Comparison of ENCODE assay signal across 8 mouse cellular contexts in genomic region chr17:56614391-56615135, GRCm38 (mm10). TPM values are rescaled to one million over a fixed set of nuclear protein-coding genes. Genes with fewer than 3 reads are reported as not detected.
DNase-seq lines count a peak whose midpoint lies in the region; ATAC-seq and TF ChIP-seq lines count a peak whose summit lies in the region.

No protein-coding gene starts in this region.

- H3K27me3 ChIP-seq in lung, embryonic 14.5 days (ENCODE audit: insufficient read depth, low read length) = no peaks in the 10 kb centered on the region
- H3K27me3 ChIP-seq in hindbrain, embryonic 10.5 days (ENCODE audit: insufficient read depth, poor library complexity, severe bottlenecking) = no peaks in the 10 kb centered on the region
- no peaks in the 10 kb centered on the region for H3K27me3 ChIP-seq in liver, postnatal 0 days (ENCODE audit: insufficient read depth, low read length)

- TF ChIP-seq EP300 in liver, postnatal 0 days (IDR thresholded peaks at IDR 0.05; ENCODE audit: low read depth) = no peak

- peaks cover 57% of the 10 kb centered on the region for H3K36me3 ChIP-seq in lung, embryonic 14.5 days (ENCODE audit: insufficient read depth)
- peaks cover 57% of the 10 kb centered on the region for H3K36me3 ChIP-seq in hindbrain, embryonic 10.5 days
- peaks cover 49% of the 10 kb centered on the region for H3K36me3 ChIP-seq in liver, postnatal 0 days (replicated peaks; ENCODE audit: insufficient read depth, low read length)

- peak overlapping the region; percentile 98 for H3K4me2 ChIP-seq in lung, embryonic 14.5 days
- H3K4me2 ChIP-seq in liver, postnatal 0 days (ENCODE audit: low read depth, low read length) = peak overlapping the region; percentile 93

- H3K27ac ChIP-seq in lung, embryonic 14.5 days (ENCODE audit: low read depth) = no peak overlapping the region
- peak overlapping the region; percentile 95 for H3K27ac ChIP-seq in hindbrain, embryonic 10.5 days
- H3K27ac ChIP-seq in liver, postnatal 0 days (ENCODE audit: low read depth) = peak overlapping the region; percentile 86; the same call in 1 of the 2 replicates

- peak overlapping the region; percentile 78 for H3K4me3 ChIP-seq in lung, embryonic 14.5 days (ENCODE audit: low read depth, low read length)
- H3K4me3 ChIP-seq in hindbrain, embryonic 10.5 days = peak overlapping the region; percentile 87
- peak overlapping the region; percentile 61 for H3K4me3 ChIP-seq in liver, postnatal 0 days (ENCODE audit: low read depth, low read length)

- H3K4me1 ChIP-seq in lung, embryonic 14.5 days (ENCODE audit: insufficient read depth) = peaks cover 12% of the 10 kb centered on the region
- peaks cover 57% of the 10 kb centered on the region for H3K4me1 ChIP-seq in hindbrain, embryonic 10.5 days (replicated peaks)
- H3K4me1 ChIP-seq in liver, postnatal 0 days (ENCODE audit: insufficient read depth) = peaks cover 34% of the 10 kb centered on the region

- peak; percentile 40 for DNase-seq in lung, embryonic 14.5 days
- no peak for DNase-seq in lung, postnatal 25 days (ENCODE audit: low spot score)
- peak; percentile 54 for DNase-seq in adrenal gland, postnatal 25 days
- DNase-seq in hindbrain, embryonic 10.5 days (ENCODE audit: low spot score) = no peak
- peak; percentile 66 for DNase-seq in liver, postnatal 0 days
- no peak for DNase-seq in layer of hippocampus, postnatal 36 days
- no peak for DNase-seq in embryo, embryonic 9.5 days (ENCODE audit: extremely low spot score)
- no peak for DNase-seq in natural killer cell, adult 2 months (ENCODE audit: low spot score in 2 of 2)

- 0 out of 2 replicates have a peak, but pooled peaks have one; percentile 4 for TF ChIP-seq CTCF in lung, embryonic 14.5 days (IDR thresholded peaks at IDR 0.05; ENCODE audit: low read depth)
- no peak for TF ChIP-seq CTCF in liver, postnatal 0 days (IDR thresholded peaks at IDR 0.05; ENCODE audit: low read depth)

- WGBS in lung, embryonic 14.5 days = 19% methylated on average over 14 of the region's 14 CpGs
- WGBS in hindbrain, embryonic 10.5 days = 36% methylated on average over 14 of the region's 14 CpGs
- 20% methylated on average over 14 of the region's 14 CpGs for WGBS in liver, postnatal 0 days (ENCODE audit: insufficient replicate concordance)

- no peak for ATAC-seq in lung, embryonic 14.5 days (ENCODE audit: insufficient read depth)
- ATAC-seq in liver, postnatal 0 days = no peak

- H3K9ac ChIP-seq in lung, embryonic 14.5 days = peak overlapping the region; percentile 91
- peak overlapping the region; percentile 75 for H3K9ac ChIP-seq in liver, postnatal 0 days (replicated peaks)

- H3K9me3 ChIP-seq in lung, embryonic 14.5 days (ENCODE audit: low read depth, low read length) = no peaks in the 10 kb centered on the region
- H3K9me3 ChIP-seq in hindbrain, embryonic 10.5 days = no peaks in the 10 kb centered on the region
- no peaks in the 10 kb centered on the region for H3K9me3 ChIP-seq in liver, postnatal 0 days (ENCODE audit: low read length)

RNA-seq across cellular contexts. Expression of gene Rpl36, which starts 1.3 kb away (rescaled TPM):
- 2,014 and 2,172 TPM in 2 replicates for polyA plus RNA-seq in lung, embryonic 14.5 days (2014; fragmentation: Nextera tagmentation; extraction: Ambion mirVana)
- 836 and 891 TPM in 2 replicates for total RNA-seq in adrenal gland, postnatal 25 days (2021)
- polyA plus RNA-seq in hindbrain, embryonic 10.5 days (2016; fragmentation: Nextera tagmentation; extraction: Ambion mirVana) = 1,369 and 1,471 TPM in 2 replicates
- polyA plus RNA-seq in liver, postnatal 0 days (2015; fragmentation: Nextera tagmentation; extraction: Ambion mirVana) = 1,436 and 1,479 TPM in 2 replicates
- 100 to 1,000 TPM; 358 to 400 TPM for total RNA-seq in layer of hippocampus, postnatal 36 days (2021)

RNA-seq across cellular contexts. Expression of gene 2410015M20Rik, which starts 5.0 kb away (rescaled TPM):
- polyA plus RNA-seq in lung, embryonic 14.5 days (2014; fragmentation: Nextera tagmentation; extraction: Ambion mirVana) = 198 and 201 TPM in 2 replicates
- 303 and 325 TPM in 2 replicates for total RNA-seq in adrenal gland, postnatal 25 days (2021)
- polyA plus RNA-seq in hindbrain, embryonic 10.5 days (2016; fragmentation: Nextera tagmentation; extraction: Ambion mirVana) = 197 and 220 TPM in 2 replicates
- 259 and 260 TPM in 2 replicates for polyA plus RNA-seq in liver, postnatal 0 days (2015; fragmentation: Nextera tagmentation; extraction: Ambion mirVana)
- 100 to 1,000 TPM; 123 to 131 TPM for total RNA-seq in layer of hippocampus, postnatal 36 days (2021)

RNA-seq across cellular contexts. Expression of gene Lonp1, which starts 12.1 kb away (rescaled TPM):
- 55.1 and 63.1 TPM in 2 replicates for polyA plus RNA-seq in lung, embryonic 14.5 days (2014; fragmentation: Nextera tagmentation; extraction: Ambion mirVana)
- 540 and 560 TPM in 2 replicates for total RNA-seq in adrenal gland, postnatal 25 days (2021)
- 52.9 and 54.6 TPM in 2 replicates for polyA plus RNA-seq in hindbrain, embryonic 10.5 days (2016; fragmentation: Nextera tagmentation; extraction: Ambion mirVana)
- 29.8 and 31.9 TPM in 2 replicates for polyA plus RNA-seq in liver, postnatal 0 days (2015; fragmentation: Nextera tagmentation; extraction: Ambion mirVana)
- 10 to 100 TPM; 58.7 to 59.4 TPM for total RNA-seq in layer of hippocampus, postnatal 36 days (2021)

RNA-seq across cellular contexts. Expression of gene Catsperd, which starts 13.4 kb away (rescaled TPM):
- 0.57 and 0.76 TPM in 2 replicates for polyA plus RNA-seq in lung, embryonic 14.5 days (2014; fragmentation: Nextera tagmentation; extraction: Ambion mirVana)
- 3.2 and 4.0 TPM in 2 replicates for total RNA-seq in adrenal gland, postnatal 25 days (2021)
- 0.66 and 0.95 TPM in 2 replicates for polyA plus RNA-seq in hindbrain, embryonic 10.5 days (2016; fragmentation: Nextera tagmentation; extraction: Ambion mirVana)
- 0.33 and 0.60 TPM in 2 replicates for polyA plus RNA-seq in liver, postnatal 0 days (2015; fragmentation: Nextera tagmentation; extraction: Ambion mirVana)
- total RNA-seq in layer of hippocampus, postnatal 36 days (2021) = under 1 TPM; 0.82 to 0.91 TPM

RNA-seq across cellular contexts. Expression of gene Safb, which starts 29.9 kb away (rescaled TPM):
- 83.1 and 87.9 TPM in 2 replicates for polyA plus RNA-seq in lung, embryonic 14.5 days (2014; fragmentation: Nextera tagmentation; extraction: Ambion mirVana)
- total RNA-seq in adrenal gland, postnatal 25 days (2021) = 143 and 157 TPM in 2 replicates
- polyA plus RNA-seq in hindbrain, embryonic 10.5 days (2016; fragmentation: Nextera tagmentation; extraction: Ambion mirVana) = 119 and 146 TPM in 2 replicates
- 27.0 and 28.4 TPM in 2 replicates for polyA plus RNA-seq in liver, postnatal 0 days (2015; fragmentation: Nextera tagmentation; extraction: Ambion mirVana)
- total RNA-seq in layer of hippocampus, postnatal 36 days (2021) = 100 to 1,000 TPM; 178 to 183 TPM

Comparison
In these comparisons a context has a peak if more than half of its experiments do, and no peak if none do; other contexts are left out.
1. DNase-seq: peak in lung, embryonic 14.5 days (single experiment), adrenal gland, postnatal 25 days (single experiment) and liver, postnatal 0 days (single experiment); none in lung, postnatal 25 days (single experiment), hindbrain, embryonic 10.5 days (single experiment), layer of hippocampus, postnatal 36 days (0 of 2), embryo, embryonic 9.5 days (single experiment) and natural killer cell, adult 2 months (0 of 2).
2. Peak in every context shown above with its lines, with median percentiles within 50 percentile points of each other: H3K4me3 ChIP-seq.